Mouse (Mus musculus) limb, embryonic 14.5 days (tissue): Measurements from ENCODE around the gene Morc1. TPM values are rescaled to one million over a fixed set of nuclear protein-coding genes. Genes with fewer than 3 reads are reported as not detected.

ENCODE experiments used
- ATAC-seq: fragments of 200-750 bp; cut with Nextera tagmentation; 2 replicates; pipeline ENCODE4 v1.8.0; 2017; ENCODE audit warnings: low read depth, moderate number of reproducible peaks, moderate TSS enrichment; ENCODE audit not compliant: low FRiP score
- DNase-seq: peaks from one replicate; pipeline ENCODE4 v3.0.0-alpha.2; 2015; ENCODE audit warnings: low spot score
- H3K27ac ChIP-seq: fragments of 300-500 bp; sonication (generic); replicated peaks from 2 replicates; pipeline ENCODE4 v1.5.1; 2014; ENCODE audit warnings: low read depth, mild to moderate bottlenecking, low read length, moderate library complexity, mixed read lengths
- H3K27me3 ChIP-seq: fragments of 300-500 bp; sonication (generic); 2 replicates; pipeline ENCODE4 v1.6.1; 2014; ENCODE audit warnings: low read length, mixed read lengths; ENCODE audit not compliant: control insufficient read depth, insufficient read depth
- H3K36me3 ChIP-seq: fragments of 300-500 bp; sonication (generic); 2 replicates; pipeline ENCODE4 v1.6.1; 2014; ENCODE audit warnings: mild to moderate bottlenecking, low read length, moderate library complexity, mixed read lengths; ENCODE audit not compliant: control insufficient read depth, insufficient read depth
- H3K4me1 ChIP-seq: fragments of 300-500 bp; sonication (generic); 2 replicates; pipeline ENCODE4 v1.6.1; 2014; ENCODE audit warnings: antibody characterized with exemption, low read length, mixed read lengths; ENCODE audit not compliant: control insufficient read depth, insufficient read depth
- H3K4me2 ChIP-seq: fragments of 300-500 bp; sonication (generic); replicated peaks from 2 replicates; pipeline ENCODE4 v1.6.1; 2014; ENCODE audit warnings: low read depth, mild to moderate bottlenecking, low read length, moderate library complexity; ENCODE audit not compliant: severe bottlenecking
- H3K4me3 ChIP-seq: fragments of 300-500 bp; sonication (generic); replicated peaks from 2 replicates; pipeline ENCODE4 v1.5.1; 2014; ENCODE audit warnings: low read length
- H3K9ac ChIP-seq: fragments of 300-500 bp; sonication (generic); 2 replicates; pipeline ENCODE4 v1.6.1; 2014; ENCODE audit warnings: mild to moderate bottlenecking, low read depth, low read length, moderate library complexity; ENCODE audit not compliant: severe bottlenecking
- H3K9me3 ChIP-seq: fragments of 300-500 bp; sonication (generic); 2 replicates; pipeline ENCODE4 v1.6.1; 2016; ENCODE audit warnings: low read length; ENCODE audit not compliant: control insufficient read depth
- POLR2A ChIP-seq: fragments of 200-500 bp; IDR thresholded peaks from 2 replicates; pipeline ENCODE4 v1.8.0; 2012; ENCODE audit warnings: inconsistent platforms, mild to moderate bottlenecking, moderate library complexity, borderline replicate concordance; ENCODE audit not compliant: insufficient read depth, insufficient read length; ENCODE audit errors: extremely low read depth
- WGBS: fragments of 180-500 bp; shearing (Covaris S2); extraction: QIAGEN DNeasy Blood & Tissue Kit; methylation state at CpG from one replicate; pipeline ENCODE4 v1.1.7; 2014; 5-methylcytosine and 5-hydroxymethylcytosine counted together
- polyA plus RNA-seq, 2 experiments: library from polyadenylated mRNA; depleted of rRNA in 1 of 2; stranded (reverse) in 1 of 2; unstranded in 1 of 2; fragments of >200 nt; fragmentation: Nextera tagmentation in 1 of 2; extraction: Ambion mirVana in 1 of 2; gene quantifications; 2 replicates each; pipeline versions ENCODE4 v1.2.1 to v1.2.3; 2012 to 2014

Gene Morc1
- polyA plus RNA-seq, 2 experiments = 0.09 to 0.30 TPM

- Histone ChIP-seq H3K9ac (no peak overlapping the region), H3K4me3 (no peak overlapping the region), H3K9me3 (no peaks in the 10 kb centered on the region), H3K4me1 (no peaks in the 10 kb centered on the region), H3K27ac (no peak overlapping the region), H3K4me2 (no peak overlapping the region), H3K36me3 (no peaks in the 10 kb centered on the region), H3K27me3 (no peaks in the 10 kb centered on the region)
- TF ChIP-seq POLR2A = no peak
- ATAC-seq (no peak), DNase-seq (no peak)
- WGBS = 76% methylated on average over 6 of the region's 6 CpGs
Observed at GRCm38 (mm10) chr16:48585369-48585768, 154.3 kb downstream of the Morc1 start.

GRCm38 (mm10) chr16:48594457-48594856 is 163.4 kb downstream of the Morc1 start:
- H3K27ac ChIP-seq = no peak overlapping the region
- DNase-seq = no peak
- H3K36me3 ChIP-seq = no peaks in the 10 kb centered on the region
- no peaks in the 10 kb centered on the region for H3K27me3 ChIP-seq
- no peak for ATAC-seq
- WGBS = 85% methylated on average over 5 of the region's 5 CpGs
- H3K9me3 ChIP-seq = no peaks in the 10 kb centered on the region
- no peaks in the 10 kb centered on the region for H3K4me1 ChIP-seq
- H3K9ac ChIP-seq = no peak overlapping the region
- H3K4me2 ChIP-seq = no peak overlapping the region
- H3K4me3 ChIP-seq = no peak overlapping the region
- no peak for TF ChIP-seq POLR2A

GRCm38 (mm10) chr16:48595216-48595615 is 164.2 kb downstream of the Morc1 start:
- Histone ChIP-seq H3K36me3 (no peaks in the 10 kb centered on the region), H3K9ac (no peak overlapping the region), H3K27me3 (no peaks in the 10 kb centered on the region), H3K9me3 (no peaks in the 10 kb centered on the region), H3K27ac (no peak overlapping the region), H3K4me3 (no peak overlapping the region), H3K4me2 (no peak overlapping the region), H3K4me1 (no peaks in the 10 kb centered on the region)
- ATAC-seq = no peak
- WGBS = 70% methylated on average over 1 of the region's 1 CpGs
- DNase-seq = no peak
- TF ChIP-seq POLR2A = no peak

- DNase-seq (no peak), ATAC-seq (no peak)
- no peaks in the 10 kb centered on the region for H3K36me3 ChIP-seq
- H3K9me3 ChIP-seq = no peaks in the 10 kb centered on the region
- TF ChIP-seq POLR2A = no peak
- WGBS = 86% methylated on average over 2 of the region's 2 CpGs
- H3K27me3 ChIP-seq = no peaks in the 10 kb centered on the region
- no peak overlapping the region for H3K4me3 ChIP-seq
- no peak overlapping the region for H3K4me2 ChIP-seq
- no peak overlapping the region for H3K27ac ChIP-seq
- no peak overlapping the region for H3K9ac ChIP-seq
- no peaks in the 10 kb centered on the region for H3K4me1 ChIP-seq
Observed at GRCm38 (mm10) chr16:48603735-48604211, 172.7 kb downstream of the Morc1 start.

- H3K9ac ChIP-seq = no peak overlapping the region
- H3K27ac ChIP-seq = no peak overlapping the region
- H3K4me2 ChIP-seq = no peak overlapping the region
- DNase-seq (no peak), ATAC-seq (no peak)
- no peak overlapping the region for H3K4me3 ChIP-seq
- no peaks in the 10 kb centered on the region for H3K27me3 ChIP-seq
- no peak for TF ChIP-seq POLR2A
- H3K4me1 ChIP-seq = no peaks in the 10 kb centered on the region
- 60% methylated on average over 4 of the region's 4 CpGs for WGBS
- no peaks in the 10 kb centered on the region for H3K36me3 ChIP-seq
- no peaks in the 10 kb centered on the region for H3K9me3 ChIP-seq
Observed at GRCm38 (mm10) chr16:48606476-48607038, 175.5 kb downstream of the Morc1 start.
